Mouse (Mus musculus) thymus, postnatal 14 days (tissue): ENCODE measurements around the gene Fam205c.
"Not testable (repeated sequence)": the region's sequence is repeated elsewhere in the genome, so short reads cannot be mapped to it uniquely, and the experiment has no call there.

Source experiments
- DNase-seq: peaks from one replicate; pipeline ENCODE4 v3.0.0; 2021

The Fam205c gene

DNA sequence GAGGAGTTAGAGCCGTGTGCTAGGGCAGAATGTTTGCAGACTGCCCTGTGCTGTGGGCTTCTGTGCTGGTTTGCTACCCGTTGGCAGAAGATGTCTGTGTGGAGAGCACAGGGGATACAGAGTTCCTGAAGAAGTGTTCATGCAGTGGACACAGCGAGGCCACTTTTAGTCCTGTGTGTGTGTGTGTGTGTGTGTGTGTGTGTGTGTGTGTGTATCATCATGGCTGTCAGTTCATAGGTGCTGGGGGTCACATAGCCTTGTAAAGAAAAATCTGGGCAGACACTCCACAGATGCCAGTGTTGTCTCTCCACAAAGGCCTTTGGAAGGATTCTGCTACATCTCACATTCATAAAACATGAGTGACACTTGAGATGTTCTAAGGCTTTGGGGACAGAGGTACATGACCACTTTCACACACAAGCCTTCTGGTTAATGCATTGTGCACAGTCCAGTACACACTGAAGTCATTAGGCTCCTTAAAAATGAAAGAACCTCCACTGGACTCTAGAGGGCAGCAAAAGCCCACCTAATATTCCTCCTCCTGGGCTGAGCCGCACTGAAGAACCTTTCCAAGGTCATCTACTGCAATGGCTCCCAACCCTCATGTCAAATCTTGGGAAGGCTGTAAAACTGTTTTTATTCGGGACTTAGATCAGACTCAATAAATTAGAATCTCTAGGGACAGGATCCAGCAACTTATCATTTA lies 2.7 kb upstream of the Fam205c start:
- DNase-seq, result peak; percentile 37

DNA sequence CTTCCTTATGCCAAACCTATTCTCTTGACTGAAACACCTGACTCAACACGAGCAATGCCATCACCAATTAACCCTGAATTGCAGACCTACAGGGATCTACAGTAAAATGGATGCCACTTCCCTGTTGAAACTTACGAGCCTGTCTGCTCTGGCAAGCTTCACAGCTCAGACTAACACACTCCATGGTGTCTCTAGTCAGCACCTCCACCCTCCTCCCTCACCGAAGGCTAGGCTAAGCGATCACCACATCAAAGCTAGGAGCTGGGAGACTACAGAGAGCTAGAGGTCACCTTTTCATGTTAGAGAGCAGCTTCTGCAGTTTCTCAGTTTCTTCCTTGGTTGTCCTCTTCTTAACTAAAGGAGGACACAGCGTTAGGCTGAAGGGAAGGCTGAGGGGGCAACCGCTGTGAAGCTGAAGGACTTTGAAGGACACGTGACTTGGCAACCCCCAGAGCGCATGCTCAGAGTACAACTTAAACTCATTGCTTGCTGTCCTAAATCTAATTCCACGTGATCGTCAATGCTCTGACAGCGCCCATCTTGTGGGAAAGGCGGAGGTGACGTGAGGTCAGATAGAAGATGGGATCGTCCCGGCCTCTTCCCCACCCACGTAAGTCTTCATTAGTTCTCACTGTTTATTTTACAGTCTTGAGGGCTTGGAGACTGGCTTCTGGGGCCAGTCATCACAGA lies 1.1 kb downstream of the Fam205c start:
- DNase-seq, result no peak

DNA sequence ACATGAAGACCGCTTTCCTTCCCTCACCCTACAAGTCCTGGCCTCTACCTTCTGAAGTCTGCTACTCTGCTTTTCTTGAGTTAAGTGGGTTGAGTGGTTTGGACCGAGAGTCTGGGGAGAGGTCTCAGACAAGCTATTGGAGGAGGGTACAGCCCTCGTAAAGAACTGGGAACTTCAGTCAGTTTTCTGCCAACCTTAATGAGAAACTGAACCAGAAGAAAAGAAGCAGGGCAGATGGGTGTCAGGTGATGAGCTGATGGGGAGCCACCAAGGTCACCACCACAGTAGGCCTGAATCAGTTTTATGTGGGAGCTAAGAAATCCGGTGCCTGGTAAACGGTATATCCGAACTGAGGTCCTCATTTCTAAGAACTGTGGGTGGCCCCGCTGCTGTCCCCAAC lies 1.9 kb downstream of the Fam205c start:
- no peak for DNase-seq

DNA sequence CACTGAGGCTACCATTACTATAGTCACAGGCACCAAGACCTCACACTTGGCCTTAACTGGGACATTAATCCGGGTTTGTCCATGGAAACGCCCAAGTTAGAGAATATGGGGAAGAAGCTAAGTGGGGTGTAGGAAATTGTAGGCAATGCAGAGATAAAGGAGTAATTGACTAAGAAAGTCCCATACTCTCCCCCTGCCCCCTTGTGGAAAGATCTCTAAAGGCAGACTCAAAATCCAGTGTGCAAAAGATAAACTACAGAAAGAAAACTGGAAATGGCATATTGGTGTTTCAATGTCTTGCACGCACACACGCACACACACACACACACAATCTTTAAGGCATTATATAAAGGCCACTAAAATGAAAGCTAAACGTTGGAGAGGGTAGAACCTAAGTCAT lies 3.3 kb downstream of the Fam205c start:
- no peak for DNase-seq

DNA sequence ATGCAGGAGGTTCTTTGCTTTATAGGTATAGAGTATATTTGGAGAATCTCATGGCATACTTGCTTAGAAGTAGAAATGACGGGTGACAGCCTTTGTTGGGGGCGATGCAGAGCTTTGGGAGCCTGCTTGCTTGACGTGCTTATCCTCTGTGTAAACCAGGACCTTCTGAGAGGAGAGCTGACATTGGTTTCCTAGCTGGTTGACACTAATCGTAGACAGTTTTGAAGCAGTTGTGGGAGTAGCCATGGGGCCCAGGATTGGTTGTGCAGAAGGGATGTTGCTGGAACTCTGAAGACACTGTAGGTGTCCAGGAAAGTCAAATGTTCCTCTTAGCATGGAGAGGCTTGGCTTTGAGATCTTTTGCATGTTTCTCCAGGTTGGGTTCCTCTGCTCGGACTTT lies 5.8 kb downstream of the Fam205c start:
- no peak for DNase-seq

DNA sequence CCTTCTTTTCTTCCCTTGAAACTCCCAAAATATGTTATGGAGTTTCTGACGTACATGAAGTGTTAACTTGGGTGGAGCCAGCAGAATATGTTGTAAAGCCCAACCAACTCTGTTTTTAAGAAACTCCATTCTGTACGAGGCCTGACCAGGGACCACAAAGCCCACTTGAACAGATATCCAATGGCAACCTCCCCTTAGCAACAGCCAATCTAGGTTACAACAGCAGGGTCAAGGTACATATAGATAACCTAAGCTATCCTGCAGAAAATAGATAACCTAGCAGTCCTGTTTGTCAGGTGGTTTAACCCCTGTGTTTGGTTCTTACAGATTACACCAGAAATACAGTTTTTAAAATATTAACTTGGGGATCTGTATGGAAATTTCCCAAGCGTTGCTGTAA lies 6.6 kb downstream of the Fam205c start:
- DNase-seq, result no peak

DNA sequence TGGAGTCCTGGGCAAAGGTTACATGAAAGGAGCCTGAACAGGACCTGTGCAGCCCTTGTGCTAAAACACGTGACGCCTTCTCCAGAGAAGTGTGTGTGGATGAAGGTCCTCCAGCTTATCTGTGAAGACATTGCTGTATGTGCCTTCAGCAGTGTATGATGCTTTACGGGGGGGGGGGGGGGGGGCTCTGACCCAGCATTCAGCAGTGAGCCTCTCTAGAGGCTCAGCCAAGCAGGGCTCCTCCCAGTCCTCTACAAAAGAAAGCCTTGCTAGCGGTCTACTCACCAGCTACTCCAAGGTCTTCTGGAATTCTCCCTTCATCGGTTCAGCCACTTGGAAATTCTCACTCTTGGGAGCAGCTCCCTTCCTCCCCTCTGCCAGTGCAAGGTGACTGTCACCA lies 10.5 kb downstream of the Fam205c start:
- DNase-seq, result not testable (repeated sequence)

DNA sequence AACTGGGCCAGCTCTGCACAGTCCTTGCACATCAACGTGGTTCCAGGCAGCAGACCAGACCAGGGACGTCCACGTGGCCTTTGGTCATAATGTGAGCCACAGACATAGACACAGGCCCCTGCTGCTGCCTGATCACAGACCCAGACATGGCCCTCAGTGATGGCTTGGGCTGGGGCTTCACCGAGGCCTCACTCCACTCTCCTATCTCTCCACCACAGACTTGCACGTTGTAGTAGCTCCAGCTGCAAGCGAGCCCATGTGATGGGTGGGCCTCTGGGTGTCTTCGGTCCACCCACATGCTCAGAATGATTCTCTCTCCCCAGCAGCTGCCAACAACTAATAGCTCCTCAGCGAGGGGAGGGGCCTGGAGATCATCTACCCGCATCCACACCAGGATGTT lies 13.6 kb downstream of the Fam205c start:
- not testable (repeated sequence) for DNase-seq

DNA sequence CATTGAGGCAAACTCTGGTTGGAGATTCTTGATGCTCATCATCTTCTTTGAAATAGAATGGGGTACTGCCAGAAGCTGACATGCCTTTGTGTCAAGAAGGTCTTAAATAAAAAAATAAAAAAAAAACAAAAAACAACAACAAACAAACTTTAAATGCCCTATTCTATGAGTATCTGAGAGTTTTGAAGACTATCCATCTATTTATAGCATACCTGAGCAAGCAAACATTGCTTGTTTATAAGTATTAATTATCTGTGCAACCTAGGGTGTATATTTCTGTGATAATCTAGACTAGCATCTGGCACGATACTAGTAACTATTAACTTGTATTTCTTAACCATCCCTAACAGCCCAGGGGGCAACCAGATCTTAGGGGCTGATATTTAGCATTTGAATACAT lies 17.4 kb downstream of the Fam205c start, which contains the start of gene Gm12394:
TSS of gene Gm12394 (minus strand) at position 101 of the 400 bp plus-strand sequence.
- not testable (repeated sequence) for DNase-seq

DNA sequence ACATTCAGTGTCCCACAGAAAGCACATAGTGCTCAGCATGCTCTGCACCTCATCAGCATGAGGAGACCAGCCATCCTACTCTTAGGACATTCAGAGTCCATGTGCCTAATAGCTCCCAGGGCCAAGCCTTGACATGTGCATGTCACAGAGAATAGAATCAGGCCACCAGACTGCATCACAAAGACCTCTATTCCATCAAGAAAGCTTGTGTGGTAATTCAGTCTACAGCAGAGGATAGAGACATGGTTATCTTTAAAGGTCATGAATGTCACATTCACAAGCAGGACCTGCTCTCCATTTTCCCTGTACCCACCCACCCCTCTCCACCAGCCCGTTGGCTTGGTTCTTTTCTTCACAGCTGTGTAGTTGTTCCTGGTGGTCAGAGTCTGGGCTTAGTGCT lies 20.2 kb downstream of the Fam205c start, which contains the start of gene Fam205a1:
TSS of gene Fam205a1 (minus strand) at position 101 of the 400 bp plus-strand sequence.
- not testable (repeated sequence) for DNase-seq
